Mouse (Mus musculus) liver (tissue): Measurements from ENCODE around the gene Gm5431.
"Not testable (repeated sequence)": the region's sequence is repeated elsewhere in the genome, so short reads cannot be mapped to it uniquely, and the experiment has no call there.

Source experiments
- DNase-seq: peaks from one replicate; pipeline ENCODE4 v3.0.0-alpha.2; 2020; ENCODE audit warnings: mixed read lengths

Gene Gm5431

DNA sequence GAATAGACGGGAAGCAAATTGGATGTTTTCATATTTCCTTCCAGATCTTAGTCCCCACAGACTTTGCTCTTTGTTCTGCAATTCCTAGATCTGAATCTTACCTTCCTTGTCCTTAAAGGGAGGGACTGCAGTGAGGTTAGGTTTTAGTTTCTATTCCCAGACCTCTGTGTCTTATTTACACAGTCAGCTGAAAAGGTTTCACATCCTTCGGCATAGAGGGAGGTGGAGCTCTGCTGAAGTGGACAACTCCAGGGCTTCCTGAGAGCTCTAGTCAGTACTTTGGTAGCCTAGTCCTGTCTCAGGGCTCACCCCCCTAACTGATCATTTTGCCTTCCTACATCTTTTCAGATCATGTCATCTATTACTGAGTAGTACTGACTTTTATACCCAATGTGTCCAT is at the start of gene Gm5431:
TSS of gene Gm5431 (minus strand) at position 194 of the 400 bp plus-strand sequence.
- no peak for DNase-seq

GRCm38 (mm10) chr11:48946090-48946489 is 44.1 kb upstream of the Gm5431 start, which contains the start of gene Psme2b:
Gene Psme2b, minus strand, starts transcription at chr11:48946190.
- DNase-seq, result not testable (repeated sequence)

- DNase-seq, result not testable (repeated sequence)
Measured at GRCm38 (mm10) chr11:48939286-48939685, 37.3 kb upstream of the Gm5431 start.

DNA sequence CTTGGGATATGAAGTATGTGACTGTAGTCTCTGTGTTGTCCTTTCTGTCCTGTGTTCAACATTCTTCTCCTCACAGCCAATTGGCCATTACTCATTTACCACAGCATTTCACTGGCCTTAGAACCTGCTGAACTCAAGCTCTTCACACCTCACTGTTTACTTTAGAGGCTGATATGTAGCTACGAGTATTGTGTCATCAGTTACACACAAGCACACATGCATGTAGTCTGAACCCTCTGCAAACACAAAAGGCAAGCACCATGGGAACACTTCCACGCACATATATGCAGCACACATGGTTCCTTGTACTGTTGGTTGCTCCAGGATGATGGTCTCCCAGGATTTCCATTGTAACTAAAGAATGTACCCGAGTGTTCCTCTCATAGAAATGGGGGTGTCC is 33.3 kb upstream of the Gm5431 start:
- DNase-seq, result not testable (repeated sequence)

DNA sequence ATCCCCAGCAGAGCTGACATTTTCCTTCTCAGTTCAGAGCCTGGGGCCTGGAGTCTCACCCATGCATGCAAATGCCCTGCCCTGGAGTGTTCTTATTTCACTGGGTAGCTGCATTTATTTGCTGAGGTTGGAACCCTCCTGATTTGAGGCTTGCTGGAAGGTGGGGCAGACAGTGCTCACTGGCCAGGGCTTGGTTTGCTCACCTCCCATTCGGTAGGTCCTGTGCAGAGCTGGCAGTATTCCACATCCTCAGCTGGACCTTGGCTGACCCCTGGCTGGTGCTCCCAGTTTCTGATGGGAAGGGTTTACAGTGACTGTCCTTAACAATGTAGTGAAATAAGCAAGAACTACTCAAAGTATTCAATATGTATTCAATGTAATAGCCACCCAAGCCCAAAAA is 31.9 kb upstream of the Gm5431 start:
- not testable (repeated sequence) for DNase-seq

DNA sequence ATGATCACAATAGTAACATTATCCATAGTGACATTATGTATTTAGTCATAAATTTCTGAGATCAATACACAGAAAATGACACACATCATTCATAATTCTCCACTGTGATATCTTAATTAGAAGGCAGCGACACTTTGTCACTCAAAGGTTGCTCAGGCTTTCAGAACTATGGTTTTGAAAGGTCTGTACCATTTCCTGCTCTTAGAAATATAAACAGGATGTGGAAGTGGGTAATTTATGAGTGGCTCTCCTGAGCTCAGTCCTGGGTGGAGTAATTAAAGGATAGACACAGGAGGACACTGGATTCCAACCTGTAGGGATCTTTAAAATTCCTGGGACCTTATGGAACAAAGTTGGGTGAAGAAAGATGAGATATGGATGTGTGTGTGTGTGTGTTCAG is 31.4 kb upstream of the Gm5431 start:
- not testable (repeated sequence) for DNase-seq

DNA sequence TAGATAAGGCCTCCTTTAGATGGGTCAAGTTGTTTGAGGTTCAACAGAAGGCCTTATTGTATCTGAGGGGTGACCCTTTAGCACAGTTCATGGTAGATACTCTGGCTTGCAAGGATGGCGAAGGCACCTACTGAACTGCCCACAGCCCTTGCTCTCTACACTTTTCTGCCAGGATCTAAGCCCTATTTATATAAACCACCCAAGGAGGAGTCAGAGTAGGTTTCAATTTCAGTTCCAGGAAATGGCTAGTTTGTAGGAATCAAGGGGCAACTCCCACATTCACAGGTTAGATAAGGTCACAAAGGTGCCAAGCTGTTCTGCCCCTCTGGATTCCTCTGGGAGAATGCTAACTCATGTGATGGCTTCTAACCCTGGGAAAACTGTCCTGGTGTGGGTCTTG is 26.1 kb upstream of the Gm5431 start:
- not testable (repeated sequence) for DNase-seq

GRCm38 (mm10) chr11:48926437-48926836 is 24.4 kb upstream of the Gm5431 start:
- not testable (repeated sequence) for DNase-seq

DNA sequence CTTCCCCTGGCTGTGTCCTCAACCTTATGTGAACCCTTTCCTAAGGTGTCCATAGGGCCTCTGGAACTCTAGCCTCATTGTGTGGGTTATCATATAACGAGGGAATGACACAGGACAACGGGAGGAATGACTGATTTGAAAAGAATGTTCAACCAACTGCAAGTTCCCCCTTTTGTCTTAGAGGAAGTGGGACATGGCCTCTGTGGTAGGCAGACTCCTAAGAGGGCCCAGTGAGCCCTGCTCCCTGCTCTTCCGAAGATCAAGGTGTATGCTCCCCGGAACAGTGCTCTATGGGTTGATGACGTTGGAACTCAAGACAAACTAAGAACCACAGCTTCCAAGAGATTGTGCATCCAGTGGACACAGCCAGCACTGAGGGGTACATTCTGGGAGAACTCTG is 21.8 kb upstream of the Gm5431 start:
- not testable (repeated sequence) for DNase-seq

- DNase-seq, result no peak
Measured at GRCm38 (mm10) chr11:48918380-48918779, 16.4 kb upstream of the Gm5431 start.

DNA sequence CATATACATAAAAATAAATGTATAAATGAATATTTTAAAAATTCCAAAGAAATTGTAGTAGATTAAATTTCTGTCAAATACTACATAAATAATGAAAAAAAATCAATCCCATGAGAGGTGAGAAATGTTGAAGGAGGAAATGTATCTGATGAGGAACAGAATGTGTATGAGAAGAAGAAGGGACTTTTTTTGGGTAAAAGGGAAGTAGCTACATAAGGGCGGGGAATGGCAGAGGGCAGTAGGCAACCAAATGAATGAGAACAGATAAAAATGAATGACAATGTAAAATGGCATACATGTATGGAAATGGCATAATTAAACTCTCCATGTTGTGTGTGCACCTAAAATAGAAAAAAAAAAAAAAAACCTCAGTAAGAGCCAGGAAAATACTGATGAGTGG is 11.6 kb upstream of the Gm5431 start:
- no peak for DNase-seq

GRCm38 (mm10) chr11:48908459-48908858 is 6.4 kb upstream of the Gm5431 start:
- DNase-seq, result no peak

- DNase-seq, result not testable (repeated sequence)
Measured at GRCm38 (mm10) chr11:48901567-48901930, 465 bp downstream of the Gm5431 start.

GRCm38 (mm10) chr11:48900654-48901566 is 1.1 kb downstream of the Gm5431 start:
- not testable (repeated sequence) for DNase-seq

- no peak for DNase-seq
Measured at GRCm38 (mm10) chr11:48898812-48899431, 3.1 kb downstream of the Gm5431 start.

- no peak for DNase-seq
Measured at GRCm38 (mm10) chr11:48876680-48877079, 25.3 kb downstream of the Gm5431 start.

DNA sequence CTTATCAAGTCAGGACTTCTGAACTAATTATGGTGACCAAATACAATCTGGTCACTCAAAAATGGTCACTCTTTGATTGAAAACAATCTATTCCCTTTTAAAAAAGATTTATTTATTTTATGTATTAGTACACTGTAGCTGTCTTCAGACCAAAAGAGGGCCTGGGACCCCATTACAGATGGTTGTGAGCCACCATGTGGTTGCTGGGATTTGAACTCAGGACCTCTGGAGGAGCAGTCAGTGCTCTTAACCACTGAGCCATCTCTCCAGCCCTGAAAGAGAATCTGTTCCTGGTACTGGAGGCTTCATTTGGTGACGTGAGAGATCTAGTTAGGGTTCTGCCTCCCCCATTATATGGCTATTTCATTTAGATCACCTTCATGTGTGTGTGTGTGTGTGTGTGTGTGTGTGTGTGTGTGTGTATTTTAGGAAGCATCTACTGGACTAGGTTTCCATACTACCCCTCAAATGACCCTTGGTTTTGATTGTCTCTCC is 26.6 kb downstream of the Gm5431 start:
- DNase-seq, result not testable (repeated sequence)

- peak; percentile 73 for DNase-seq
Measured at GRCm38 (mm10) chr11:48874465-48874864, 27.5 kb downstream of the Gm5431 start.

DNA sequence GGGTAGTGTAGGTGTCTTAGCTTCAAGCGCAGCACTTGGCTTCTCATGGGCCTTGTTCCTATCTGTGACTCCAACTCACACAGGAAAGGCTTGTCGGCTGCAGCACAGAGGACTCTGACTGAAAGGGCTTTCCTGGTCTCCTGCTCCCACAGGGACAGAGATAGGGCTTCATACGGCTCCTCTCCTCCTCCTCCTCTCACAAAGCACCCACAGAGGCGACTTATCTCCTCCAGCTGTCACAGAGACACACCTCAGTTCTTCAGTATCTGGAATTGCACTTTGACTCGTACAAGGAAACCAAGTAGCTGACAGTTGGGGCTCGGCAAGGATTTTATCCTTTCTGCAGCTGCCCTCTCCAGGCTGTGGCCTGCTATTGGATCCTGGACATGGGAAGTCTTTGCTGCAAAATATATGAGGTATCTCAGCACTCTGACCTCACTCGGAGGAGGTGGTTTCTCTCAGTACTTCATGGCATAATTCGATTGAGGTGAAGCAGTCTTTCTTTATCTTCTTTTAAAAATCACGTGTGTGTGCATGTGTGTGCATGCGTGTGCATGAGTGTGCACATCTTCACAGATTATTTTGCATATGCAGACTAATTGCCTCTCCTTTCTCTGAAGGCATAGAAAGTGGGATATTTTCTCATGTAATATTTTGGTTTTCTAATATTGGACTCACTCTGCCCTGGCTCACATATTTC is 28.3 kb downstream of the Gm5431 start:
- DNase-seq, result peak; percentile 78

- DNase-seq, result peak; percentile 11
Measured at GRCm38 (mm10) chr11:48872695-48873300, 29.2 kb downstream of the Gm5431 start.

- peak; percentile 60 for DNase-seq
Measured at GRCm38 (mm10) chr11:48871817-48872541, 30.0 kb downstream of the Gm5431 start.

DNA sequence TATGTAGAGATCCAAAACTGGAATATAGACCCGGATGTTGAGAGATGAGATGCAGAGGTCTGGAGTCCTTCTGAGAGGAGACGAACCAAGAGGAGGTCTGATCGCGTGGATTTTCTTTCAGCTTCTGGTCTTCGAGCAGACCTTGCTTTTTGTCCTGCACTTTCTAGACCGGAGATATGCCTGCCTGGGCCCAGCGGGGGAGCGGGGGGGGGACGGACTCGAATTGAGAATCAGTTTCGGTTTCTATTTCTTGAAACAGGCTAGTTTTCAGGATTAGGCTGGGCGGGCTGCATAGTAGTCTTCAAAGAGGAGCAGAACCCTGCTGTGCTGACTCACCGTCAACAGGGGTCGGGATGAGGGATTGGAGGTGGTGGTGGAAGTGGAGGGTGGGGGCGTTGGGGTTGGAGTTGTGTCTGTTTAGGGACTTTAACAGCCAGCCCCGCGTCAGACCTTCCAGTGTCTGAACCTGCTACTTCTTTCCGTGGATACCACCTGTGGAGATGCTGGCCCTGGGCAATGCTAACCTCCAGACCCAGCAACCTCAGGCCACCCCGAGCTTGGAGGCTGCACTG is 30.7 kb downstream of the Gm5431 start, which contains the start of gene Irgm1:
TSS of gene Irgm1 (minus strand) at position 483 of the 572 bp plus-strand sequence.
- peak; percentile 83 for DNase-seq
